Mouse (Mus musculus): ENCODE measurements around the gene Serpinb6c. TPM values are rescaled to one million over a fixed set of nuclear protein-coding genes. Genes with fewer than 3 reads are reported as not detected.

Gene Serpinb6c
- 0.38 TPM in 1 of 2 replicates, not detected in the other for polyA plus RNA-seq (2021; fragmentation: Nextera tagmentation)
- long read RNA-seq, experiment 1: 0 reads
- long read RNA-seq, experiment 2: 0 reads

DNA sequence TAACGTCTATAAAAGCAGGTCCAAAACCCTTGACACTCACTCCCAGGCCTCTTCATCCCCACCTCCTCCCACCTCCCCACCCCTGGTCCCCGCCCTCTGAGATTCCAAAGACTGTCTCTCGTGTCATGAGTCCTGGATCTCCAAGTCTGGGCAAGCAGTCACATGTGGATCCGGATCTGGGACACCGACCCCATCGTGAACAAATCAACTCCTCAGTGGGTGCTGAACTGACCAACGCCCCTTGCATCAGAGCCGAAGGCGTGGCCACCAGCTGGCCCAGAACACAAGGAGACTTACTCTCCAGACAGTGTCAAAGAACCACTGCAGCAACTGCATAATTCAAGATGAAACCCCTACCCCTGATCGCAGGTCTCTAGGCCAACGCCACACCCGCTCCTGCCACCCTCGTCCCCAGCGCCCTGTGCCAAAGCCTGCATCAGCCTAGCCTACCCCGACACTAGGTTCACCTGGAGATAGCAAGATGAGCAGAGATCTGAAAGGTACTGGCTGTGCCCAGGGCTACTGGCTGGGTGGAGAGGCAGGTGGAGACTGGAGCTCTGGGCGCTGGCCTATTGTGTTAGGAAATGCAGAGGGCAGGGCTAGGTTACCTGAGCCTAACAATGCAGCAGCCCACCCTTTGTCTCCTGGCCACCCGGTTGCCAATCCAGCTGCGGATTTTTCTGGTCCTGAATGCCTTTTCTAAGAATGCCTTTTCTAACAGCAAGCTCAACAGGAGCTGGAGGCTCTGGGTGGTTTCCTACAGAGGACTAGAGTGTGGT is at the start of gene Serpinb6c:
Serpinb6c (minus strand) TSS at position 533 of the 779 bp plus-strand sequence.

DNA sequence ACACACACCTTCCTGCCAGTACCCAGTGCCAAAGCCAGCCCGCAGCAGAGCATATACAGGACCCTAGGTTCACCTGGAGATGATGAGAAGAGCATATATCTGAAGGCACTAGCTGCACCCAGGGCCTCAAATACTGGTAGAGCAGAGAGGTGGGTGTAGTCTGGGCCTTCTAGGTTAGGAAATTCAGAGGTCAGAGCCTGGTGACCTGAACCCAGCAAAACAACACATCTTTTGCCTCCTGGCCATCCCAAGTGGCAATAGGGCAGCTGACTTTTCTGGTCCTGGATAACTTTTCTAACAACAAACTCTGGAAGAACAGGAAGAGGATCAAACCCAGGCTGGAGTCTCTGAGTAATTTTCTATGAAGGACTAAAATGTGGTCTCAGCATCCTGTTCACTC is 62.2 kb downstream of the Serpinb6c start, which contains the start of gene Serpinb6e:
Serpinb6e (minus strand) TSS at position 101 of the 400 bp plus-strand sequence.

Other genes with a start within 250 kb of the Serpinb6c start
- not detected in 2 replicates for gene Serpinb6d, start 244.3 kb downstream of the Serpinb6c start, polyA plus RNA-seq (2021; fragmentation: Nextera tagmentation)
- gene Serpinb6e, start 62.3 kb downstream of the Serpinb6c start, polyA plus RNA-seq (2021; fragmentation: Nextera tagmentation): not detected in 2 replicates
- 7.5 TPM in 2 replicates for gene Nqo2, start 59.0 kb upstream of the Serpinb6c start, polyA plus RNA-seq (2021; fragmentation: Nextera tagmentation)
- 1.0 and 1.5 TPM in 2 replicates for gene Ripk1, start 96.7 kb upstream of the Serpinb6c start, polyA plus RNA-seq (2021; fragmentation: Nextera tagmentation)
- 57.8 and 66.9 TPM in 2 replicates for gene Serpinb6a, start 97.1 kb upstream of the Serpinb6c start, polyA plus RNA-seq (2021; fragmentation: Nextera tagmentation)
- 80.0 and 97.1 TPM in 2 replicates for gene Bphl, start 131.9 kb upstream of the Serpinb6c start, polyA plus RNA-seq (2021; fragmentation: Nextera tagmentation)
- gene Tubb2a, start 172.3 kb upstream of the Serpinb6c start, polyA plus RNA-seq (2021; fragmentation: Nextera tagmentation): 1,425 and 1,626 TPM in 2 replicates
- 19.3 and 39.7 TPM in 2 replicates for gene Tubb2b, start 224.8 kb upstream of the Serpinb6c start, polyA plus RNA-seq (2021; fragmentation: Nextera tagmentation)